Mouse (Mus musculus): Measurements from ENCODE around the gene Setd5. TPM values are rescaled to one million over a fixed set of nuclear protein-coding genes. Genes with fewer than 3 reads are reported as not detected.

Gene Setd5
- 100 to 1,000 TPM; 348 to 591 (median 473) TPM for total RNA-seq (2018; cell fraction: chromatin; rRNA removed)
- 10 to 100 TPM; 36.6 to 74.0 (median 48.2) TPM for total RNA-seq (2018; cell fraction: cytosol; rRNA removed)
- 100 to 1,000 TPM; 204 to 350 (median 274) TPM for total RNA-seq (2018; cell fraction: nucleus; rRNA removed)
- 27.9 to 33.4 TPM (median 30.4 TPM) in 3 replicates for polyA plus RNA-seq (2018)

DNA sequence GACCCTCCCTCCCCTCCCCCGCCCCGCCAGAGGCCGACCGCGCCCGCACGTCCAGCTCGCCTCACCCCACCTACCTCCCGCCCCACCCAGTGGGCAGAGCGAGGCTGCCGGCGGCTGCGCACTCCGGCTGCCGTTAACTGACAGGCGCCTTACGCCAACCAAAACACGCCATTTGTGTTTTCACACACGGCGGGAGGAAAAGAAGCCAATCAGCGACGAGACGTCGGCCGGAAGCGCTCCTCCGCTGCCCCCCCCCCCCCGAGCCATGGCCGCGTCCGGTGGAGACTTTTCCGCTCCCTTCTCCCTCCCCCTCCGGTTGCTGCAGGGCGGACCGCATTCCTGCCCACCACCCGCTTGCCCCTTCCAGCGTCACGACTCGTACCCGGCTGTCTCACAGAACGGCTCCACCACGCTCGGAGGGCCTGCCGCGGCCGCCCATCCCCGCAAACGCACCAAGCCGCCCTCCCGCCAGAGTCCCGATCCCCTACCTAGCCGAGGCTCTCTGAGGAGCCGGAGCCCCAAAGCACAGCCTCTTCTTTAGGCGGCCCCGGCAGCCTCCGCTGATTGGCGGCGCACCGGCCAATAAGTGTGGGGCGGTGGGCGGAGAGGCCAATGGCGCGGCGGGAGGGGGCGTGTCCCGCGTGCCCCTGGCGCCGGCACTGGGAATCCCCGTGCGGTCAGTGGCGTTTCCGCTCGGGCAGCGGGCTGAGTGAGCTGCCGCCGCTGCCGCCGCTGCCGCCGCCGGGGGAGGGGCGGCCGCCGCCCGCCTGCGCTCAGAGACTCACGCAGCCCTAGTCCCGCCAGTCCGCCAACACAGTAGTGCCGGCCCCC lies at the start of gene Setd5:
TSS of gene Setd5 (plus strand) at position 680 of the 831 bp plus-strand sequence.
- H3K36me3 ChIP-seq (ENCODE audit: inconsistent target) = no peaks in the 10 kb centered on the region
- peak within 1 kb of the TSS; percentile 82 for H3K4me3 ChIP-seq (ENCODE audit: inconsistent target)
- peaks cover 83% of the 10 kb centered on the region for H3K79me2 ChIP-seq (ENCODE audit: inconsistent target)
- peak within 1 kb of the TSS; percentile 96 for H3K27ac ChIP-seq
- under 1% methylated on average over 62 of the region's 91 CpGs for WGBS (ENCODE audit: missing documents)

DNA sequence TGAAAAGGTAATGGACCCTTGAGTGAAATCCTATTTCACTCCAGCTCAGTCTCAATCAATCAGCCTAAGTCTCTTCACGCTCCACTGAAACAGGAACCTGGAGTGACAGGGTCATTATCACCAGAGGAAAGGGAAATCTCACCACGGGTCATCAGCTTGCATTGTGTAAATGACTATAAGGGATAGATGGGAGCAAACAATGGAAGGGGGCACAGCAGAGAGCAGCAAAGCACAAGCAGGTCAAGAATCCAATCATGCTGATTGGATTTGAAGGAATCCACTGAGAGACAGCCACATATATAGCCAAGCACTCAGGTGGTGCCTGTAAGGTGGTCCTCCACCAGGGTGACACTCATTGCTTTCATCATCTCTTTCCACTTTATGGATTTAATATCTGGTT lies 49.7 kb upstream of the Setd5 start:
- Histone ChIP-seq H3K27ac (no peak overlapping the region), H3K79me2 (ENCODE audit: inconsistent target) (no peaks in the 10 kb centered on the region), H3K4me3 (ENCODE audit: inconsistent target) (no peak overlapping the region), H3K36me3 (ENCODE audit: inconsistent target) (no peaks in the 10 kb centered on the region)
- 37% methylated on average over 2 of the region's 2 CpGs for WGBS (ENCODE audit: missing documents)

DNA sequence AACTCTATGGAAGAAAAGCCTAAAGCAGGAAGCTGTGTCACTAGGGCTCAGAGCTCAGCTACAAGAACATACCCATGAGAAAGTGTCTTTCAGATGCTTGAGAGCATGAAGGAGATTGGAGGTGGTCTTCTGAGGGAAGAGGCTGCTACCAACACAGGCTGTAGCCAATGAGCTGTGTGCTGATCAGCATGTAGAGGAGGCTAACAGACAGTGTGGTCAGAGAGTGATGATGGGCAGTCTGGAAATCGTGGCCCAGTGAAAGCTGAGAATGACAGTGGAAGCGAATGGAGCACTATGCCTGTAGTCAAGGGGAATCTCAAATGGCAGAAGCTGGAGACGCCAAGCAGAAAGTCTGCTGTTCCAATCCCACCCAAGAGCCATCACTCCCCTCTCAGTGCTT lies 48.2 kb upstream of the Setd5 start:
- no peaks in the 10 kb centered on the region for H3K36me3 ChIP-seq (ENCODE audit: inconsistent target)
- H3K79me2 ChIP-seq (ENCODE audit: inconsistent target) = no peaks in the 10 kb centered on the region
- WGBS (ENCODE audit: missing documents) = 93% methylated on average over 3 of the region's 3 CpGs
- H3K4me3 ChIP-seq (ENCODE audit: inconsistent target) = no peak overlapping the region
- H3K27ac ChIP-seq = no peak overlapping the region

DNA sequence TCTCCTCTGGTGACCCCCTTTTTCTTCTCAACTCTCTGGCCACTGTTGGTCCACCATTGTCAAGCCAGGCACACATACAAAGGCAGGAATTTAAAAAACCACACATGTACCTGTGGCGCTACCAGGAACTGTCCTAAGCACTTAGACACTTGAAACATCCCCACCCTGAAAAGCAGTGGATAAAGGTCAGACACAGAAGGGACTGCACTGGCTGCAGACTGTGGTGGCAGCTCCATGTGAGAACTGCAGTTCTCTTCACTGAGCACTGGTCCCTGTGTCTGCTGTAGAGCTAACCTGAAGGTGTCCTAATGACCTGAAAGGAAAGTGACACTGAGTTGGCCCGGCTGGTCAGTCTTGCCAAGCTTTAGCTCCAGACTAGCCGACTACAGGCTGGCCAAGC lies 46.6 kb upstream of the Setd5 start:
- Histone ChIP-seq H3K4me3 (ENCODE audit: inconsistent target) (no peak overlapping the region), H3K36me3 (ENCODE audit: inconsistent target) (no peaks in the 10 kb centered on the region), H3K79me2 (ENCODE audit: inconsistent target) (no peaks in the 10 kb centered on the region), H3K27ac (no peak overlapping the region)
- 88% methylated on average over 3 of the region's 3 CpGs for whole genome bisulfite sequencing (ENCODE audit: missing documents)

DNA sequence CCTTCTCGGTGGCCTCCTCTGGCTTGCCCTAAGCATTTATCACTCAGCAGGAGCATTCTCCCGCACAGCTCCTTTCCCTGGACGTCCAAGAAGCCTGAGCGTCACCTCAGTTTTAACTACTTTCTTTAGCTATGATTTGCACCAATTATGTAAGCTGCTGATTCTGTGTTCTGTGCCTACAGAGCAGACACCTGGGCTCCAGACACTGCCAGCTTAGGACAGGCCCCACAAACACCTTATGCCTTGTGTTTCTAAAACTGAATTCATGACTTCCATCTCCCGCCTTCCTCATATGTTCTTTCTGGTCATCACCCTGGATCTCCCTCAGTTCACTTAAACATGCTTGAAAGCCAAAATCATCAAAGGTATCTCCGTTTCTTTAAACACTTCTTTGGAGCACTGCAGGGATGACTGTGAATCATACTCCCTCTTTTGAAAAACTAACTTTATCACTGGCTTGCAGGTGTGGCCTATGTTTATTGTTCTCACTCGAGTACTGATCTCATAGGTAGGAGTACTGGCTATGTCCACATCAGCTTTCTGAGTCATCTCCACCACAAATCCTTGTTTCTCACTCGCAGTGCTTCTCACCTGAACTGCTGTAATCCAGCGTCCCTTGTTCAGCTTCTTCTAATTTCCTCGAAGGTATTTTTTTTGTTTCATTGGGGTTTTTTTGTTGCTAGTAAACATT lies 46.0 kb upstream of the Setd5 start:
- 94% methylated on average over 10 of the region's 10 CpGs for WGBS (ENCODE audit: missing documents)
- no peaks in the 10 kb centered on the region for H3K79me2 ChIP-seq (ENCODE audit: inconsistent target)
- no peak overlapping the region for H3K27ac ChIP-seq
- no peak overlapping the region for H3K4me3 ChIP-seq (ENCODE audit: inconsistent target)
- H3K36me3 ChIP-seq (ENCODE audit: inconsistent target) = no peaks in the 10 kb centered on the region

DNA sequence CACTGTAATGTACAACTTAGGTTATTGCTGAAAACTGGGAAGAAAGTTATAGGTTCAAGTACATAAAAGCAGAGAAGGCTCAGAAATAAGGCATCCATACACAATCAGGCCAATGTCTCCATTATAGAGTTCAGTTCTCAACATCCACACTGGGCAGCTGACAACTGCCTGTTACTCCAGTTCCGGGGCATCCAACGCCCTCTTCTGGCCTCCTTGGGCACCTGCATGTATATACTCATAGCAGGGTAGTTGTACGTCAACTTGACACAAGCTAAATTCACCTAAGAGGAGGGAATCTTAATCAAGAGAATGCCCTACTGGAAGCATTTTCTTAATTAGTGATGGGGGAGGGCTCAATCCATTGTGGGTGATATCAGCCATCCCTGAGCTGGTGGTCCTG lies 45.0 kb upstream of the Setd5 start:
- no peak overlapping the region for H3K4me3 ChIP-seq (ENCODE audit: inconsistent target)
- WGBS (ENCODE audit: missing documents) = 84% methylated on average over 3 of the region's 3 CpGs
- no peak overlapping the region for H3K27ac ChIP-seq
- no peaks in the 10 kb centered on the region for H3K36me3 ChIP-seq (ENCODE audit: inconsistent target)
- no peaks in the 10 kb centered on the region for H3K79me2 ChIP-seq (ENCODE audit: inconsistent target)

DNA sequence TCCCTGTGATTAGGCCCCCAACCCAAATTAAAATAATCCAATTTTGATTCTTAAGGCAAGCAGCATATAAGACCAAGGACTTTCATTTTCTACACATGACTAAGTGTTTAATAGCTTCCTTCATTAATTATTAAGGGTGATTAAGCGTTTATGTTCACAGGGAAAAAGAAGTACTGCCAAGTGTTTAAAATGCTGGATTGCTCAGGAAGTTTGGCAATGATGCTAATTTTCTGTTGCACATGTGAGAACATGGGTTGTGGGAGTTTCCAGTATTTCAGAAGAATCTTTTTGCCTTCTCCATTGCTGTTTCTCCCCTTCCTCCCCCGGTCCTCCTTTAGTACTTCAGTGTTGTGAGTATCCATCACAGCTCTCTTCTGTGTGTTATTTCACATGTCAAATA lies 44.0 kb upstream of the Setd5 start:
- H3K27ac ChIP-seq = no peak overlapping the region
- no peak overlapping the region for H3K4me3 ChIP-seq (ENCODE audit: inconsistent target)
- H3K79me2 ChIP-seq (ENCODE audit: inconsistent target) = no peaks in the 10 kb centered on the region
- WGBS (ENCODE audit: missing documents) = 72% methylated on average over 2 of the region's 2 CpGs
- H3K36me3 ChIP-seq (ENCODE audit: inconsistent target) = no peaks in the 10 kb centered on the region

DNA sequence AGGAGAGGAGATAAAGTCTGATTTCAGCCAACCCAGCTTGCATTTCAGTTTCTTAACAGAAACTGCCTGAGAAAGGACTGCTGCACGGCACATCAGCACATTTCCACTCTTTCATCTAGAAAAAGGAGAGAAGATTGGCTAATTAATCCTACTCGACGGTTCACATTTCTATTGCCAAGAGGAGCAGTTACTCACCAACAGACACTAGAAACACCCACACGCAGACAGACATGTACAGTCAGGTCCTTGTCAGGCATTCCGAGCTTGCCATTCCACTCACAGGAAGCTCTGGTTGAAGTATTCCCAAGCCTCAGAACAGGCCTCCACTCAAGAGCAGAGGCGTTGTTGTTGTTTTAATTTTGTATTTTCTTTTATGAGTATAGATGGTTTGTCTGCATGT lies 42.7 kb upstream of the Setd5 start:
- 98% methylated on average over 6 of the region's 6 CpGs for WGBS (ENCODE audit: missing documents)

DNA sequence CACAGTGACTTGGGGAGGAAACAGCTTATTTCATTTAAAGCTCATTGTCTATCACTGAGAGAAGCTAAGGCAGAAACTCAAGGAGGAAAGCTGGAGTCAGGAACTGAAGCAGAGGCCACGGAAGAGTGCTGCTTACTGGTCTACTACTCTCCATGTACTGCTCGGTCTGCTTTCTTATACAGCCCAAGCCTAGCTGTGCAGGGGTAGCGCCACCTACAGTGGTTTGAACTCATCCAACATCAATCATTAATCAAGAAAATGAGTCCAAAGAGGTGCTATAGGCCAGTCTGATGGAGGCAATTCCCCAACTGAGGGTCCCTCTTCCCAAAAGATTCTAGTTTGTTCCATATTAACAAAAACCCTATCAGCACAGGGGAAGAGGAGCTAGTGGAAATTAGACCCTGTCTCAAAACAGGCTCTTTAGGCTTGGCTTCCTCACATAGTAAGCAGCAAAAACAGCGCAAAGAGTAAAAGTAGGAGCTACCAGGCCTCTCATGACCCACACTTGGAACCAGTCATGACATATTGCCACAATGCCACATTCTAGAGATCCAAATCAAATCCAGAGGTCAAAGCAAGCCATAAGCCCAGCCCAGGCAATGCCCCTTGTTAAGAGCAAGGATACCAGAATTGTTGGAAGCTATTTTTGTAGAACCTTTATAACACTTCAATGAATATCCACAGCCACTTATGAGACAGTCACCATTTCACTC lies 40.5 kb upstream of the Setd5 start:
- H3K36me3 ChIP-seq (ENCODE audit: inconsistent target) = no peaks in the 10 kb centered on the region
- no peaks in the 10 kb centered on the region for H3K79me2 ChIP-seq (ENCODE audit: inconsistent target)
- no peak overlapping the region for H3K4me3 ChIP-seq (ENCODE audit: inconsistent target)
- no peak overlapping the region for H3K27ac ChIP-seq
- 86% methylated on average over 4 of the region's 4 CpGs for WGBS (ENCODE audit: missing documents)

More for the DNA sequence above, 42.7 kb upstream of the Setd5 start:
- Histone ChIP-seq H3K27ac (no peak overlapping the region), H3K36me3 (ENCODE audit: inconsistent target) (no peaks in the 10 kb centered on the region), H3K4me3 (ENCODE audit: inconsistent target) (no peak overlapping the region), H3K79me2 (ENCODE audit: inconsistent target) (no peaks in the 10 kb centered on the region)

DNA sequence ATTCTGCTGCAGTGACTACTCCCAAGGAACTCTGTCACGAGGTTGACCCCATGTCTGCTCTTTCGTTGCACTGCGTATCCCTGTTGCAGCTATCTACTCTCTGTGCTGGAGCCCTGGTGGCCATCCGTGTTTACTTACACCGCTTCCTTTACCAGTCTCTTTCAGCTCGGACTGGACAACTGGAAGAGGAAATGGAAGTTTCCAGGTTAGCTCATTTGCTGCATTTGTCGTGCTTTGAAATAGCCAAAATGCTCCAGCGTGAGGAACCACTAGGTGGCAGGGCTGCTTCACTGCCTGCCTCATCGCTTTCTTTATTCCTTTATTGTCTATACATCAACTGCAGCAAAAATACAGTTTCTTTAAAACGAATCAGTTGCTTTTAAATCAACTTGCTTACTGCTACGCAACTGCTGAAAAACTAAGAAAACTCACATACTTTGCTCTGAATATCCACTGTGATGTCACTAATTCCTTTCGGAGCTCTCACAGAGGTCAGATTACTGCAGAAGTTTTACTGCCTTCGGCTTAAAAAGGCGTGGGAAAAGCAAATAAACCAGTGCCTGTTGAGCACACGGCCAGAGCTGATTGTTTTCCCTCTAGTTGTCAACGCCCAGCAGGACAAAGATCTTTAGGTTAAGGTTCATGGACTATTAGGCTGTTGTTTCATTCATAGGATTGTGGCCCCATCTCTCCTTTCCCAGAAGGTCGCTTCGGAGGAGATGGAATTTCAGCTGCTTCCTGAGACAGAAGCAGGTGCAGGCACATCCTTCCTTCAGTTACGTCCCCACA lies 39.0 kb upstream of the Setd5 start:
- 21% methylated on average over 19 of the region's 19 CpGs for WGBS (ENCODE audit: missing documents)
- no peak overlapping the region for H3K4me3 ChIP-seq (ENCODE audit: inconsistent target)
- H3K36me3 ChIP-seq (ENCODE audit: inconsistent target) = no peaks in the 10 kb centered on the region
- H3K27ac ChIP-seq = peak overlapping the region; percentile 22
- H3K79me2 ChIP-seq (ENCODE audit: inconsistent target) = no peaks in the 10 kb centered on the region

DNA sequence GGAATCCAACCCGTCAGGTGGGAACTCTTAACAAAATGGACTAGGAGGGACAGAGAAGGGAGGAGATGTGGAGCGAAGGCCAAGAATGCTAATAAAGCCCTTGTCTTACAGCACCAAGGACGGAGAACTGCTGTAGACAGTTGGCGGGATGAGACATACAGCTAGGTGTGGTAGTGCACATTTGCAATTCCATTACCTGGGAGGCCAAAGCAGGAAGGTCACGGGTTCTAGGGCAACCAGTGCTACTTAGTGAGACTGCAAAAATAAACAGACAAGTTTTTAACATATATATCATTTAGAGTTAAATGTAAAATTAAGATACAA lies 38.5 kb upstream of the Setd5 start:
- no peak overlapping the region for H3K4me3 ChIP-seq (ENCODE audit: inconsistent target)
- WGBS (ENCODE audit: missing documents) = 93% methylated on average over 5 of the region's 5 CpGs
- H3K36me3 ChIP-seq (ENCODE audit: inconsistent target) = no peaks in the 10 kb centered on the region
- H3K27ac ChIP-seq = no peak overlapping the region
- no peaks in the 10 kb centered on the region for H3K79me2 ChIP-seq (ENCODE audit: inconsistent target)

DNA sequence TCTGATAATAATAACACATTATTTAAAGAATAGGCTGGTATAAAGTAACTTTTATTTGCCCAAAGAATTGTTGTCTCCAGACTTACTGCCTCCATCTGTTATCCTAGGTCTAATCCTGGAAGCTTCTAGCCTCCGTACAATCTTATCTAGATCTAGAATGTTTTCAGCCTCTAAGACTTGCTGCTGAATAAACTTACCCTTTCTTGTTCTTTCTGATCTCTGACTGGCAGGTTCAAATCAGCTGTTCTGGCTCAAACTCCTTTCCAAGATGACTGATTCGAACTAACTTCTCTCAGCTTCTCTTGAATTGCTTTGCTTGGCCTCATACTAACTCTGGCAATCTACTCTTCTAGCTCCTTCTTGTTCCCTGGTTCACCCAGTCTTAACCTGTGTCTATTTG lies 36.8 kb upstream of the Setd5 start:
- WGBS (ENCODE audit: missing documents) = 100% methylated on average over 2 of the region's 2 CpGs
- Histone ChIP-seq H3K27ac (no peak overlapping the region), H3K79me2 (ENCODE audit: inconsistent target) (no peaks in the 10 kb centered on the region), H3K36me3 (ENCODE audit: inconsistent target) (no peaks in the 10 kb centered on the region), H3K4me3 (ENCODE audit: inconsistent target) (no peak overlapping the region)

DNA sequence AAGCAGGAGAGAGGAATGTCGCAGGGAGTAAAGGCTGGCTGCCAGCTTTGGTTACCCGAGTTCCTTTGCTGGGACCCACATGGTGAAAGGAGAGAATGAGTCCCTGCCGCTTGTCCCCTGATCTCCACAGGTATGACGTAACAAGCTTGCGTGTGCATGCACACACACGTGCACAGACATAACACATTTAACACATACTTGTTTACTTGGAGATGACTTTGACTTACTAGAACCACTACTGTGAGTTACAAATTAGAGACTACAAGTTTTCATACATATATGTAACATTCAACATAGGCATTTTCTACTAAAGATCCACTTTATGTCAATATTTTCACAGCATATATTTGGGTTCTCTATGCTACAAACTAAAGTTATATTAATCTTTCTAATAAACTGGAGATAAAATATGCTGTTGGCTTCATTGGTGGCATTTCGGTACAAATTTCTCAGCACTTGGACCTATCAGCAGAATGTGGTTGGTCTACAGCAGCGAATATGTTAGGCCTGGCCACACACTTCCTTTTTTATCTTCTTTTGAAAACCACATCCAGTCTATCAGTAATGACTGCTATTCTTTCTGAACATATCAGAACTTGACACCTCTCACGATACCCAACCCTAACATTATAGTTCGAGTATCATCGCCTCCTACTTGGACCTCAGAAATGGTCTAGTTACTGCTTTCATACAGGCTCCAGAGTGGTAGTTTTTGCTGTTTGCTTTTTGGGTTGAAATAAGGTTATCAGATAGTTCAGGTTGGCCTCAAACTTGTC lies 35.8 kb upstream of the Setd5 start:
- no peaks in the 10 kb centered on the region for H3K79me2 ChIP-seq (ENCODE audit: inconsistent target)
- H3K4me3 ChIP-seq (ENCODE audit: inconsistent target) = no peak overlapping the region
- no peak overlapping the region for H3K27ac ChIP-seq
- no peaks in the 10 kb centered on the region for H3K36me3 ChIP-seq (ENCODE audit: inconsistent target)
- WGBS (ENCODE audit: missing documents) = 54% methylated on average over 11 of the region's 11 CpGs
